Mouse (Mus musculus) cerebellum, adult 9-10 months (tissue): ENCODE data around the gene Chd3.

Source experiments
- DNase-seq: peaks from one replicate; pipeline ENCODE4 v3.0.0; 2022

Chd3 gene

GRCm38 (mm10) chr11:69369215-69369989 lies at the start of gene Chd3:
Gene Chd3 (minus strand): TSS chr11:69369406.
- DNase-seq: no peak

- DNase-seq: peak; percentile 98
Measured at GRCm38 (mm10) chr11:69417449-69418384, 48.5 kb upstream of the Chd3 start.

GRCm38 (mm10) chr11:69416921-69417448 lies 47.8 kb upstream of the Chd3 start:
- DNase-seq: no peak

- DNase-seq: peak; percentile 56
Measured at GRCm38 (mm10) chr11:69416509-69416908, 47.3 kb upstream of the Chd3 start.

GRCm38 (mm10) chr11:69415668-69416451 lies 46.7 kb upstream of the Chd3 start:
- peak; percentile 79 for DNase-seq

- peak; percentile 85 for DNase-seq
Measured at GRCm38 (mm10) chr11:69415327-69415667, 46.1 kb upstream of the Chd3 start.

- DNase-seq: peak; percentile 62
Measured at GRCm38 (mm10) chr11:69414421-69415326, 45.5 kb upstream of the Chd3 start.

GRCm38 (mm10) chr11:69413221-69414181 lies 44.3 kb upstream of the Chd3 start, which contains the start of gene Kdm6b:
Gene Kdm6b (minus strand): TSS chr11:69413675.
- DNase-seq: peak; percentile 91

GRCm38 (mm10) chr11:69412548-69412947 lies 43.3 kb upstream of the Chd3 start:
- peak; percentile 49 for DNase-seq

- peak; percentile 65 for DNase-seq
Measured at GRCm38 (mm10) chr11:69411538-69412203, 42.5 kb upstream of the Chd3 start.

GRCm38 (mm10) chr11:69411073-69411535 lies 41.9 kb upstream of the Chd3 start:
- peak; percentile 96 for DNase-seq

GRCm38 (mm10) chr11:69410310-69411072 lies 41.3 kb upstream of the Chd3 start:
- DNase-seq: peak; percentile 67

GRCm38 (mm10) chr11:69410045-69410309 lies 40.8 kb upstream of the Chd3 start:
- DNase-seq: no peak

- DNase-seq: peak; percentile 83
Measured at GRCm38 (mm10) chr11:69409378-69410044, 40.3 kb upstream of the Chd3 start.

GRCm38 (mm10) chr11:69408541-69409377 lies 39.6 kb upstream of the Chd3 start:
- DNase-seq: peak; percentile 95

GRCm38 (mm10) chr11:69407724-69408004 lies 38.5 kb upstream of the Chd3 start:
- DNase-seq: peak; percentile 48

- DNase-seq: peak; percentile 51
Measured at GRCm38 (mm10) chr11:69406867-69407723, 37.9 kb upstream of the Chd3 start.
